Mouse (Mus musculus): ENCODE measurements around the gene Cldn6.
A peak's percentile ranks its signal among the peaks of the same experiment; 100 is the strongest.

Gene Cldn6

DNA sequence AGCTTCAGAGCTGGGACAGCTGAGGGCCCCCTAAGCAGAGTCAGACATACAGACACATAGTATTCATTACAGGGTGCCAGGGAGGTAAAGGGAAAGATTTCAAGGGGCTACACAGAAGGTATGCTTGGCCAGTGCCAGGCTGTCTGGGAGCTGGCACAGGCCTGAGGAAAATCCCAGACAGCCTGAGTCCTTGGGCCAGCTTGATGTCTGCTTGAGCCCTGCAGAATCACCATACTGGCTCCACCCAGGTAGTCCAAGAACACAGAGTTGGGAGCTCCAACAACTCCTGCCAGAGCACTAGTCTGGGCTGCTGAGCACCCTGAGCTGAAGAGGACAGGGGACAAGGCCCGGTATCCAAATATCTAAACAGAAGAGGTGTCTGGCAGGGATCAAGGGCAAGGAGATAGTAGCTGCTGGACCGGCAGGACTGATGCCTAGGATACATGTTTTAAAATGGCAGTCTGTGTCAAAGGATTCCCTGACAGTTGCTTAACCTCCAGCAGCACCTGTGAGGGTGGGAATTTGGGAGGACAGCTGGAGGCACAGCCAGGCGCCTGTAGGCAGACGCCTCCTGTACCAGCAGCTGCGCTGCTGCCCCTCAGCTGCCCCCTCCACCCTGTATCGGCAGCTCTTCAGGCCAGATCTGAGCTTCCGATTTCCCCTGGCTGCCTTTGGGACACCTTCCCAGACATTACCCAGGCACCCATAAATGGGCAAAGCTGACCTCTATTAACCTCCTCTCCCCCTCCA is 43.5 kb downstream of the Cldn6 start, which contains the start of gene 1520401A03Rik:
TSS of gene 1520401A03Rik (minus strand) at position 408 of the 750 bp plus-strand sequence.
- no peak for DNase-seq

DNA sequence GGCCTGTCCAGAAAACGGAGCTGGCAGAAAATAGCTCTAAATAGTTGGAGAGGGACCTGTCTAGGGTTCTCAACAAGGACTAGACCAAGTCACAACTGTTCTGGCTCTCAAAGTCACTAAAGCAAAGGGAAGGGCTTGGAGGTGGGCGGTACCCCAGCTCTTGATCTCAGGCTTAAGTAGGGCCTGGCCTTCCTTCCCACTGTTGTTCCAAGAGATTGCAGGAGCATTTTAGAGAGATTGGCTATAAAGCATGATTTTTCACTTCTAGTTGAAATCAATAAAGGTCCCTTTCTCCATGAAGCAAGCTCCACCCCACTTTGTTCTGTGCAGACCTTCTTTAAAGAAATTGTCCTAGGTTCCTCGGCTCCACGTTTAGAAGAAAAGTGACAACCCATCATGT is 46.4 kb downstream of the Cldn6 start:
- DNase-seq, result no peak

DNA sequence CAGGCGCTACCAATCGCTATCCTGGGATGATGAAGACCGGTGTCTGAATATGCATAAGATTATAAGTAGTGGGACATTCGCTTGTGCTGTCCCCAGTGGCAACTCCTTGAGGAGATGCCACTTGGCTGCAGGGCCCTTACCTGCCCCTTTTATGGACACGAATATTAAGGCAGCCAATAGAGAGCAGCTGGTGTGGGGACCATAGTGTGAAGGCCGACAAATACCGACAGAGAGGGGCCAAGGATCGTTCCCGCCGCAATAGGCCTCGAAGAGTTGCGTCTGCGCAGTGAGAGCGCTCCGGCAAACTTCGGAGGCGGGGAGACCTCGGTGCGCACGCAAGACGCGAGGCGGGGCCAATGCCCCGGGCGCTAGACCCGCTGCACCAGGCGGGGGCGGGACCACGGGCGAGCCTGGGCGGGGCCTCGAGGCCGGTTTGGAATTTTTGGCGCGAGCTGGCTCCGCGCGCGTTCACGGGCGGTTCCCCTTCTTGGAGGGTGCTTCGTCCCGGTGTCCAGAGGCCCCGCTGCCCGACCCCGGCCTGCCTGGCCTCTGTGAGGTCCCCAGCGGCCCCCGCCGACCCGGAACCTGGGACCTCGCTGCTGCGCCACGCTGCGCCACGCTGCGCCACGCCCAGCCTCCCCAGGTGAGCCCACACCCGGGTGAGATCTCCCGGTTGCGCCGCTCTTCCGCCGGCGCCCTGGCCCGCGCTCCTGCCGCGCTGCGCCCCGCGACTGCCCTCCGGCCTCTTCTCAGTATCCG is 47.1 kb downstream of the Cldn6 start, which contains the start of gene Pkmyt1:
TSS of gene Pkmyt1 (plus strand) at position 338 of the 759 bp plus-strand sequence.
- peak; percentile 94 to 98 for DNase-seq

DNA sequence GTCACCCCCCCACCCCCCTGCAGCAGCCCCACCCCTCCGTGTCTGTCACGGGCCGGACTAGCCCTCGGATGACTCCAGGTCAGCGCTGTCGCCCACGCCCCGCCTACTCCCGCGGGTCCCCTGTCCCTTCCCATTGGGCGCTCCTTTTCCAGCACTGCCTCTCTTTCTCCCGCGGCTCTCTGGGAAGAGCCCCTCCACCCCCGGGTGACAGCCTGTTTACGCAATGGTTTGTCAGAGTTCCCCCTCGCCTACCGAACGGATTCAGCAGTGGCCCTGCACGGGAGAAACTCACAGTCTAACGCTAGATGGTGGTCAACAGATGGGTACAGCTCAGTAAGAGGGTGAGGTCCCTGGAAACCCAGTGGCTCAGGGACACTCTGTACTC is 47.7 kb downstream of the Cldn6 start:
- peak; percentile 79 for DNase-seq

DNA sequence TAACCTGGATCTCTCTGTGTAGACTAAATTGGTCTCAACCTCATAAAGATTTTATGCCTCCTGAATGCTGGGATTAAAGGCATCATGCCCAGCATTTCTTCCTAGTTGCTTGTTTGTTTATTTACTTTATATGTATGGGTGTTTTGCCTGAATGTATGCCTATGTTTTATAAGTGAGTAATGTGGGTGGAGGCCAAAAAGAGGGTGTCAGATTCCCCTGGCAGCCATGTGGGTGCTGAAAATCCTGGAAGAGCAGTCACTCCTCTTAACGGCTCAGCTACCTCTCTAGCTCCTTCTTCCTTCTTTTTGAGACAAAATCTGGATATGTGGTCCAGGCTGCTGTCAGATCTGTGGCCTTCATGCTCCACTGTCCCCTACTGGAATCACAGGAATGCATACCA is 51.4 kb downstream of the Cldn6 start:
- no peak for DNase-seq
